Mouse (Mus musculus) layer of hippocampus, adult 2 months (tissue): Measurements from ENCODE around the gene Adora2b. TPM values are rescaled to one million over a fixed set of nuclear protein-coding genes. Genes with fewer than 3 reads are reported as not detected.
A peak's percentile ranks its signal among the peaks of the same experiment; 100 is the strongest.

ENCODE experiments used
- DNase-seq, 2 experiments: peaks; one replicate each; pipeline ENCODE4 v3.0.0; 2022; ENCODE audit warnings: low spot score in 2 of 2
- H3K27ac ChIP-seq: fragments of 200-600 bp; 2 replicates; pipeline ENCODE4 v1.8.1; 2022
- H3K4me3 ChIP-seq: fragments of 200-600 bp; 2 replicates; pipeline ENCODE4 v1.8.1; 2022; ENCODE audit warnings: mild to moderate bottlenecking
- CTCF ChIP-seq: fragments of 200-600 bp; conservative IDR thresholded peaks from 2 replicates; pipeline ENCODE4 v1.8.1; 2022; ENCODE audit warnings: antibody characterized with exemption, mild to moderate bottlenecking, moderate library complexity
- total RNA-seq, 2 experiments: library from RNA; stranded (reverse); gene quantifications; 2 replicates each; pipeline ENCODE4 v1.2.3; 2021

Gene Adora2b
- total RNA-seq, 2 experiments from 2014 or later = 6.5 to 7.1 TPM

- Histone ChIP-seq H3K27ac (no peak overlapping the region), H3K4me3 (no peak overlapping the region)
- TF ChIP-seq CTCF = no peak
- no peak for DNase-seq
These were observed 8.0 kb upstream of the Adora2b start for GRCm38 (mm10) chr11:62240631-62241261.

GRCm38 (mm10) chr11:62243871-62244270, 4.9 kb upstream of the Adora2b start:
- no peak for DNase-seq
- no peak for TF ChIP-seq CTCF

GRCm38 (mm10) chr11:62244471-62244870, 4.3 kb upstream of the Adora2b start:
- no peak overlapping the region for H3K27ac ChIP-seq
- no peak for TF ChIP-seq CTCF

More at GRCm38 (mm10) chr11:62243871-62244270, 4.9 kb upstream of the Adora2b start:
- Histone ChIP-seq H3K4me3 (no peak overlapping the region), H3K27ac (no peak overlapping the region)

GRCm38 (mm10) chr11:62247759-62248400, 904 bp upstream of the Adora2b start:
- no peak for TF ChIP-seq CTCF
- no peak for DNase-seq
- Histone ChIP-seq H3K27ac (no peak overlapping the region), H3K4me3 (peak overlapping the region; percentile 72)

More at GRCm38 (mm10) chr11:62244471-62244870, 4.3 kb upstream of the Adora2b start:
- H3K4me3 ChIP-seq = no peak overlapping the region
- DNase-seq = no peak

GRCm38 (mm10) chr11:62249266-62250037, 668 bp downstream of the Adora2b start:
- Histone ChIP-seq H3K27ac (peak overlapping the region; percentile 84), H3K4me3 (peak overlapping the region; percentile 72)
- no peak for DNase-seq
- peak; percentile 41 for TF ChIP-seq CTCF

GRCm38 (mm10) chr11:62251047-62251446, 2.3 kb downstream of the Adora2b start:
- TF ChIP-seq CTCF = no peak
- DNase-seq = no peak
- H3K27ac ChIP-seq = peak overlapping the region; percentile 84; the same call in 1 of the 2 replicates
- H3K4me3 ChIP-seq = peak overlapping the region; percentile 72; the same call in 1 of the 2 replicates

- Histone ChIP-seq H3K4me3 (no peak overlapping the region), H3K27ac (no peak overlapping the region)
- DNase-seq = no peak
- TF ChIP-seq CTCF = no peak
These were observed 4.6 kb downstream of the Adora2b start for GRCm38 (mm10) chr11:62253380-62253779.

GRCm38 (mm10) chr11:62259214-62259613, 10.4 kb downstream of the Adora2b start:
- DNase-seq = no peak
- TF ChIP-seq CTCF = no peak
- Histone ChIP-seq H3K4me3 (no peak overlapping the region), H3K27ac (peak overlapping the region; percentile 70)

GRCm38 (mm10) chr11:62263599-62263998, 14.8 kb downstream of the Adora2b start:
- no peak for TF ChIP-seq CTCF
- Histone ChIP-seq H3K27ac (peak overlapping the region; percentile 3; the same call in 1 of the 2 replicates), H3K4me3 (no peak overlapping the region)
- DNase-seq = no peak

GRCm38 (mm10) chr11:62264018-62264417, 15.2 kb downstream of the Adora2b start:
- no peak for DNase-seq
- no peak for TF ChIP-seq CTCF
- peak overlapping the region; percentile 3; the same call in 1 of the 2 replicates for H3K27ac ChIP-seq
- H3K4me3 ChIP-seq = no peak overlapping the region

GRCm38 (mm10) chr11:62265642-62266041, 16.9 kb downstream of the Adora2b start:
- H3K27ac ChIP-seq = peak overlapping the region; percentile 40; the same call in 1 of the 2 replicates
- no peak for TF ChIP-seq CTCF
- no peak for DNase-seq
- H3K4me3 ChIP-seq = no peak overlapping the region

- TF ChIP-seq CTCF = no peak
- H3K27ac ChIP-seq = no peak overlapping the region
- no peak for DNase-seq
- H3K4me3 ChIP-seq = no peak overlapping the region
These were observed 17.9 kb downstream of the Adora2b start for GRCm38 (mm10) chr11:62266466-62267214.
